Mouse (Mus musculus): ENCODE measurements around the gene Pou3f3.

DNA sequence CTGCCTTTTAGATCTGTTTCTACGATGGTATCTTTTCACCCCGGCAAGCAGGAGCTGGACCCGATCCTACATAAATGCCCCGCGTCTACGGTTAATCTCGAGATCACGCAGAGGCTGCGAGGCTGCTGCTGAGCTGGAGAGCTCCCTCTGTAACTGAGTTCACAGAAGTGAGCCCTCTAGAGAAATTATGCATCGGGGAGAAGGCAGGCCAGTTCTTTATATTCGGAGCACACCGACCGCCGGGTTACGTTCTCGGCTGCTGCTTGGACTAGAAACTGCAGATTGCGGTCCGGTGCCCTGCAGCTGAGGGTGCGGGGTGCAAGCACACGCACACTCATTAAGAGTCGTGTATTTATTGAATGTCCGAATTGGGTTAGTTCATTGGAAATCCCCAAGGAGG, 1.7 kb upstream of the Pou3f3 start:
- no peak for TF ChIP-seq CTCF (IDR thresholded peaks at IDR 0.05; ENCODE audit: low read depth)
- TF ChIP-seq EP300 (IDR thresholded peaks at IDR 0.05; ENCODE audit: low read depth): no peak

Measured in liver, embryonic 14.5 days (tissue).